Mouse (Mus musculus): ENCODE measurements around the gene Hmgb1.

GRCm38 (mm10) chr5:149229619-149230339, 45.5 kb upstream of the Hmgb1 start:
- no peak for TF ChIP-seq CTCF (IDR thresholded peaks at IDR 0.05; ENCODE audit: extremely low read depth, insufficient read depth, low read length)
- TF ChIP-seq POLR2A (IDR thresholded peaks at IDR 0.05; ENCODE audit: extremely low read depth, insufficient read depth, low read length): no peak
